Mouse (Mus musculus) MEL (cell line): ENCODE results near the gene Drg1. TPM values are rescaled to one million over a fixed set of nuclear protein-coding genes. Genes with fewer than 3 reads are reported as not detected.
A peak's percentile ranks its signal among the peaks of the same experiment; 100 is the strongest.

ENCODE experiments used
- DNase-seq: peaks from one replicate; pipeline ENCODE4 v3.0.0; 2011; ENCODE audit warnings: low read depth, low spot score
- H3K27ac ChIP-seq: 2 replicates; pipeline ENCODE4 v1.5.1; 2012; ENCODE audit warnings: low read depth, mild to moderate bottlenecking, control low read depth, low read length, moderate library complexity; ENCODE audit not compliant: control insufficient read depth
- H3K27me3 ChIP-seq, 2 experiments: fragments of 150-350 bp in 1 of 2; sonication (generic) in 1 of 2; 2 replicates each; pipeline ENCODE4 v1.6.1; 2012; ENCODE audit warnings: low read length in 2 of 2, mild to moderate bottlenecking in 2 of 2, improper control_type of control experiment in 1 of 2, moderate library complexity in 1 of 2; ENCODE audit not compliant: insufficient read depth in 2 of 2, control insufficient read depth in 1 of 2
- H3K36me3 ChIP-seq, 2 experiments: 2 replicates each; pipeline ENCODE4 v1.6.1; 2012 to 2014; ENCODE audit warnings: low read length in 2 of 2, improper control_type of control experiment in 1 of 2, inconsistent platforms in 1 of 2, mild to moderate bottlenecking in 1 of 2; ENCODE audit not compliant: insufficient read depth in 2 of 2, control insufficient read depth in 1 of 2
- H3K4me1 ChIP-seq, 2 experiments: fragments of 150-350 bp in 1 of 2; sonication (generic) in 1 of 2; 2 replicates each; pipeline ENCODE4 v1.6.1; 2012; ENCODE audit warnings: low read length in 2 of 2, improper control_type of control experiment in 1 of 2, mild to moderate bottlenecking in 1 of 2; ENCODE audit not compliant: insufficient read depth in 2 of 2, control insufficient read depth in 1 of 2
- H3K4me3 ChIP-seq, 2 experiments: fragments of 150-350 bp in 1 of 2; sonication (generic) in 1 of 2; 2 replicates each; pipeline ENCODE4 v1.5.1; 2012; ENCODE audit warnings: low read depth in 2 of 2, low read length in 2 of 2, mild to moderate bottlenecking in 2 of 2, moderate library complexity in 2 of 2, control low read depth in 1 of 2, improper control_type of control experiment in 1 of 2; ENCODE audit not compliant: control insufficient read depth in 1 of 2, insufficient read depth in 1 of 2
- H3K79me2 ChIP-seq: 2 replicates; pipeline ENCODE4 v1.6.1; 2012; ENCODE audit warnings: mild to moderate bottlenecking, low read length, moderate library complexity; ENCODE audit not compliant: control insufficient read depth, poor library complexity, insufficient read depth
- H3K9ac ChIP-seq: 2 replicates; pipeline ENCODE4 v1.6.1; 2012; ENCODE audit warnings: low read depth, mild to moderate bottlenecking, control low read depth, low read length, moderate library complexity; ENCODE audit not compliant: control insufficient read depth, poor library complexity, severe bottlenecking
- H3K9me3 ChIP-seq: fragments of 150-350 bp; sonication (generic); replicated peaks from 2 replicates; pipeline ENCODE4 v1.6.1; 2012; ENCODE audit warnings: mild to moderate bottlenecking, low read length, improper control_type of control experiment, moderate library complexity; ENCODE audit not compliant: insufficient read depth
- BHLHE40 ChIP-seq: IDR thresholded peaks from 2 replicates; pipeline ENCODE4 v1.6.1; 2012; ENCODE audit warnings: low read depth, mild to moderate bottlenecking, inconsistent platforms, low read length, improper control_type of control experiment, borderline replicate concordance
- CHD1 ChIP-seq: IDR thresholded peaks from 2 replicates; pipeline ENCODE4 v1.6.1; 2012; ENCODE audit warnings: low read depth, mild to moderate bottlenecking, inconsistent platforms, low read length, improper control_type of control experiment
- CHD2 ChIP-seq: IDR thresholded peaks from 2 replicates; pipeline ENCODE4 v1.6.1; 2011; ENCODE audit warnings: low read length, improper control_type of control experiment
- CTCF ChIP-seq, 3 experiments: IDR thresholded peaks in 2 of 3; conservative IDR thresholded peaks in 1 of 3; 2 replicates each; pipeline ENCODE4 v1.5.1; 2011 to 2012; ENCODE audit warnings: low read length in 3 of 3, low read depth in 2 of 3, mild to moderate bottlenecking in 2 of 3, improper control_type of control experiment in 1 of 3, inconsistent platforms in 1 of 3, mixed read lengths in 1 of 3, moderate library complexity in 1 of 3; ENCODE audit not compliant: control insufficient read depth in 1 of 3, insufficient read depth in 1 of 3, poor library complexity in 1 of 3, severe bottlenecking in 1 of 3
- E2F4 ChIP-seq: IDR thresholded peaks from 2 replicates; pipeline ENCODE4 v1.6.1; 2011; ENCODE audit warnings: low read depth, low read length, improper control_type of control experiment, borderline replicate concordance
- ELF1 ChIP-seq: IDR thresholded peaks from 2 replicates; pipeline ENCODE4 v1.6.1; 2014; ENCODE audit warnings: low read depth, mild to moderate bottlenecking, inconsistent platforms, low read length, improper control_type of control experiment, moderate library complexity
- EP300 ChIP-seq, 2 experiments: IDR thresholded peaks; 2 replicates each; pipeline ENCODE4 v1.6.1; 2011; ENCODE audit warnings: improper control_type of control experiment in 2 of 2, low read length in 2 of 2, low read depth in 1 of 2, mild to moderate bottlenecking in 1 of 2
- GABPA ChIP-seq: IDR thresholded peaks from 2 replicates; pipeline ENCODE4 v1.6.1; 2012; ENCODE audit warnings: low read depth, mild to moderate bottlenecking, inconsistent platforms, low read length, improper control_type of control experiment, moderate library complexity
- HCFC1 ChIP-seq: IDR thresholded peaks from 2 replicates; pipeline ENCODE4 v1.6.1; 2012; ENCODE audit warnings: low read depth, mild to moderate bottlenecking, inconsistent platforms, low read length, improper control_type of control experiment, moderate library complexity
- JUND ChIP-seq: IDR thresholded peaks from 2 replicates; pipeline ENCODE4 v1.6.1; 2011; ENCODE audit warnings: low read depth, mild to moderate bottlenecking, improper control_type of control experiment, low read length
- KAT2A ChIP-seq: conservative IDR thresholded peaks from 2 replicates; pipeline ENCODE4 v1.6.1; 2012; ENCODE audit warnings: low read depth, low read length, improper control_type of control experiment, inconsistent platforms
- MAFK ChIP-seq: IDR thresholded peaks from 2 replicates; pipeline ENCODE4 v1.6.1; 2011; ENCODE audit warnings: low read depth, mild to moderate bottlenecking, low read length, improper control_type of control experiment, borderline replicate concordance
- MAX ChIP-seq: IDR thresholded peaks from 2 replicates; pipeline ENCODE4 v1.6.1; 2011; ENCODE audit warnings: low read length, improper control_type of control experiment
- MAZ ChIP-seq: IDR thresholded peaks from 2 replicates; pipeline ENCODE4 v1.6.1; 2012; ENCODE audit warnings: low read depth, mild to moderate bottlenecking, inconsistent platforms, low read length, improper control_type of control experiment
- MEF2A ChIP-seq: IDR thresholded peaks from 2 replicates; pipeline ENCODE4 v1.6.1; 2014; ENCODE audit warnings: low read depth, mild to moderate bottlenecking, inconsistent platforms, low read length, improper control_type of control experiment; ENCODE audit not compliant: poor library complexity, insufficient replicate concordance, severe bottlenecking; ENCODE audit errors: extremely low read depth
- MXI1 ChIP-seq: IDR thresholded peaks from 2 replicates; pipeline ENCODE4 v1.6.1; 2011; ENCODE audit warnings: mild to moderate bottlenecking, low read depth, low read length, improper control_type of control experiment
- MYB ChIP-seq: IDR thresholded peaks from 2 replicates; pipeline ENCODE4 v1.6.1; 2011; ENCODE audit warnings: mild to moderate bottlenecking, low read depth, low read length, improper control_type of control experiment
- MYC ChIP-seq: IDR thresholded peaks from 2 replicates; pipeline ENCODE4 v1.6.1; 2011; ENCODE audit warnings: low read depth, mild to moderate bottlenecking, low read length, improper control_type of control experiment, moderate library complexity
- NELFE ChIP-seq: IDR thresholded peaks from 2 replicates; pipeline ENCODE4 v1.6.1; 2011; ENCODE audit warnings: low read depth, low read length, improper control_type of control experiment
- NRF1 ChIP-seq: IDR thresholded peaks from 2 replicates; pipeline ENCODE4 v1.6.1; 2014; ENCODE audit warnings: low read depth, mild to moderate bottlenecking, inconsistent platforms, low read length, improper control_type of control experiment, moderate library complexity; ENCODE audit not compliant: poor library complexity, insufficient read depth, severe bottlenecking
- POLR2A ChIP-seq, 2 experiments: IDR thresholded peaks; 2 replicates each; pipeline ENCODE4 v1.6.1; 2011 to 2012; ENCODE audit warnings: low read length in 2 of 2, mild to moderate bottlenecking in 2 of 2, control low read depth in 1 of 2, improper control_type of control experiment in 1 of 2, low read depth in 1 of 2, moderate library complexity in 1 of 2; ENCODE audit not compliant: control insufficient read depth in 1 of 2, insufficient read depth in 1 of 2, poor library complexity in 1 of 2
- POLR2AphosphoS2 ChIP-seq: IDR thresholded peaks from 2 replicates; pipeline ENCODE4 v1.6.1; 2011; ENCODE audit warnings: low read length, improper control_type of control experiment
- POLR2AphosphoS5 ChIP-seq: IDR thresholded peaks from 2 replicates; pipeline ENCODE4 v1.6.1; 2012; ENCODE audit warnings: low read depth, borderline replicate concordance, mild to moderate bottlenecking, inconsistent platforms, low read length, moderate library complexity, mixed read lengths
- RAD21 ChIP-seq: IDR thresholded peaks from 2 replicates; pipeline ENCODE4 v1.6.1; 2011; ENCODE audit warnings: mild to moderate bottlenecking, low read depth, low read length, improper control_type of control experiment
- RCOR1 ChIP-seq: IDR thresholded peaks from 2 replicates; pipeline ENCODE4 v1.6.1; 2012; ENCODE audit warnings: low read depth, mild to moderate bottlenecking, inconsistent platforms, low read length, improper control_type of control experiment
- SIN3A ChIP-seq: IDR thresholded peaks from 2 replicates; pipeline ENCODE4 v1.6.1; 2012; ENCODE audit warnings: low read length, improper control_type of control experiment, inconsistent platforms
- SMC3 ChIP-seq: IDR thresholded peaks from 2 replicates; pipeline ENCODE4 v1.6.1; 2011; ENCODE audit warnings: low read depth, low read length, improper control_type of control experiment
- TAL1 ChIP-seq: IDR thresholded peaks from 2 replicates; pipeline ENCODE4 v1.6.1; 2012; ENCODE audit warnings: mild to moderate bottlenecking, inconsistent platforms, low read length, moderate library complexity, mixed read lengths
- TBP ChIP-seq: IDR thresholded peaks from 2 replicates; pipeline ENCODE4 v1.8.0; 2011; ENCODE audit warnings: low read depth, low read length, improper control_type of control experiment
- TCF12 ChIP-seq: IDR thresholded peaks from 2 replicates; pipeline ENCODE4 v1.6.1; 2014; ENCODE audit warnings: low read depth, mild to moderate bottlenecking, inconsistent platforms, low read length, improper control_type of control experiment, moderate library complexity
- UBTF ChIP-seq: IDR thresholded peaks from 2 replicates; pipeline ENCODE4 v1.6.1; 2012; ENCODE audit warnings: low read depth, mild to moderate bottlenecking, inconsistent platforms, low read length, improper control_type of control experiment, moderate library complexity, borderline replicate concordance; ENCODE audit not compliant: insufficient read depth
- USF2 ChIP-seq, 2 experiments: IDR thresholded peaks; 2 replicates each; pipeline ENCODE4 v1.6.1; 2011 to 2012; ENCODE audit warnings: improper control_type of control experiment in 2 of 2, low read length in 2 of 2, borderline replicate concordance in 1 of 2, inconsistent platforms in 1 of 2, low read depth in 1 of 2, mild to moderate bottlenecking in 1 of 2; ENCODE audit not compliant: insufficient read depth in 1 of 2
- ZC3H11A ChIP-seq: IDR thresholded peaks from 2 replicates; pipeline ENCODE4 v1.6.1; 2012; ENCODE audit warnings: low read depth, mild to moderate bottlenecking, inconsistent platforms, low read length, improper control_type of control experiment
- ZKSCAN1 ChIP-seq: IDR thresholded peaks from 2 replicates; pipeline ENCODE4 v1.6.1; 2012; ENCODE audit warnings: low read depth, mild to moderate bottlenecking, inconsistent platforms, low read length, improper control_type of control experiment, moderate library complexity
- ZMIZ1 ChIP-seq: IDR thresholded peaks from 2 replicates; pipeline ENCODE4 v1.6.1; 2012; ENCODE audit warnings: low read depth, mild to moderate bottlenecking, inconsistent platforms, low read length, improper control_type of control experiment, moderate library complexity
- ZNF384 ChIP-seq: IDR thresholded peaks from 2 replicates; pipeline ENCODE4 v1.6.1; 2012; ENCODE audit warnings: low read depth, mild to moderate bottlenecking, inconsistent platforms, low read length, improper control_type of control experiment
- polyA plus RNA-seq, 2 experiments: library from polyadenylated mRNA; stranded (reverse) in 1 of 2; unstranded in 1 of 2; fragments of >175 nt in 1 of 2; fragments of >200 nt in 1 of 2; gene quantifications; 2 replicates each; pipeline versions ENCODE4 v1.2.1 to v1.2.4; 2012; ENCODE audit warnings: low replicate concordance in 2 of 2, low read depth in 1 of 2; ENCODE audit not compliant: insufficient read length in 2 of 2, insufficient read depth in 1 of 2, missing spikeins in 1 of 2
- total RNA-seq: library from RNA; depleted of rRNA; stranded (reverse); fragments of 300-350 nt; gene quantifications from 2 replicates; pipeline ENCODE4 v1.2.3, GENCODE M21; 2012; rRNA removed

Gene Drg1
- total RNA-seq (204 and 212 TPM in 2 replicates), polyA plus RNA-seq (1,000 to 10,000 TPM in 1 of 2 experiments, 100 to 1,000 TPM in 1; 161 to 1,664 TPM)

DNA sequence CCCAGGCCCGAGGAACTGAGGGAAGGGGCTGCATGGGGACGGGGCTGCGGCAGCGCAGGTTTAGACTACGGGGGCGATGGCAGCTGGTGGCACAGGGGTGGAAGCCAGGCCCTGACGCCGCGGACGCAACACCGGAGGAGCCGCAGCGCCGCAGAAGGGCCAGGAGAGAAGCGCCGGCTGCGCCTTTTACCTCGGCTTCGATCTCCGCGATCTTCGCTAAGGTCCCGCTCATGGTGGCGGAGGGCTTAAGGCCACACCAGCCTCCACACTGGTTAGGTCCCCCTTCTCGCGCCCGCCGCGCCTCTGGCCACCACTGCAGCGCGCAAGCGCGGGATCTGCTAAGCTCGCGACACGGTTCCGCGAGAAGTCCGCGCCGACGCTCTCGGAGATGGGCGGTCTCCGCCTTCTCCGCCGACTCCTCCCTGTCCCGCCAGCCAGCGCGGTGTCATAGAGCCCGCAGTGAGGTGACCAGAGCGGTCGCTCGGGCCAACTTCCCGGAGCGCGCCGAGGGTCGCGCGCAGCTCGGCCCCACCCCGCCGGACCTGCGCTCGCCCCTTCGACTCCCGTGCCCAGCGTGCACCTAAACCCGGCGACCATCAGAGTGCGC lies at the start of gene Drg1:
Gene Drg1 (minus strand): TSS at position 337 of the 607 bp plus-strand sequence.
- peak; percentile 99 for DNase-seq
- peaks cover 21 to 32% of the 10 kb centered on the region in 2 experiments for H3K36me3 ChIP-seq
- peaks cover 5 to 21% of the 10 kb centered on the region in 2 experiments; a peak in 3 of 4 replicates for H3K4me1 ChIP-seq
- H3K9me3 ChIP-seq = no peaks in the 10 kb centered on the region
- H3K9ac ChIP-seq = peak within 1 kb of the TSS; percentile 92
- H3K79me2 ChIP-seq = peaks cover 33% of the 10 kb centered on the region
- H3K4me3 ChIP-seq = peak within 1 kb of the TSS; percentile 82 to 88
- H3K27ac ChIP-seq = peak within 1 kb of the TSS; percentile 60
- H3K27me3 ChIP-seq = no peaks in the 10 kb centered on the region
- TF ChIP-seq MYB (no peak), USF2 (IDR thresholded peaks at IDR 0.05; ENCODE audit: borderline replicate concordance in 1 of 2, insufficient read depth in 1 of 2, low read depth in 1 of 2, low read length in 2 of 2) (no peak), ZC3H11A (no peak), GABPA (no peak), MAZ (peak; percentile 72; the same call in 1 of the 2 replicates), TCF12 (peak; percentile 65), MYC (no peak), MEF2A (no peak), UBTF (peak; percentile 60), CTCF (IDR thresholded peaks at IDR 0.05 in 2 of 3, conservative IDR thresholded peaks at IDR 0.05 in 1 of 3; ENCODE audit: control insufficient read depth in 1 of 3, insufficient read depth in 1 of 3, low read depth in 2 of 3, low read length in 3 of 3, poor library complexity in 1 of 3, severe bottlenecking in 1 of 3) (no peak), ELF1 (peak; percentile 66; the same call in 1 of the 2 replicates), ZMIZ1 (peak; percentile 96), POLR2A (IDR thresholded peaks at IDR 0.05; ENCODE audit: control insufficient read depth in 1 of 2, insufficient read depth in 1 of 2, low read depth in 1 of 2, low read length in 2 of 2, poor library complexity in 1 of 2) (peak; percentile 91 to 98), CHD1 (no peak), ZKSCAN1 (no peak), NRF1 (peak; percentile 96), SMC3 (no peak), MXI1 (peak; percentile 47), HCFC1 (peak; percentile 85), MAFK (no peak), SIN3A (peak; percentile 60), POLR2AphosphoS2 (peak; percentile 98), CHD2 (peak; percentile 91), BHLHE40 (no peak), TAL1 (no peak), NELFE (peak; percentile 98), POLR2AphosphoS5 (no peak; the same call in 1 of the 2 replicates), ZNF384 (no peak), EP300 (IDR thresholded peaks at IDR 0.05; ENCODE audit: low read depth in 1 of 2, low read length in 2 of 2) (no peak), TBP (peak; percentile 86), MAX (peak; percentile 51; the same call in 1 of the 2 replicates), RCOR1 (no peak), JUND (no peak), KAT2A (no peak), RAD21 (no peak), E2F4 (no peak)
